Mouse (Mus musculus) MEL (cell line): ENCODE measurements at regions not wholly inside any gene's neighbourhood (a gene's known extent, or its start where the extent isn't known, plus 50 kb on each side); places are given as distances from the start of the nearest gene placed in this dataset.

Experiments used
- DNase-seq: peaks from one replicate; pipeline ENCODE4 v3.0.0; 2011; ENCODE audit warnings: low read depth, low spot score
- H3K27ac ChIP-seq: 2 replicates; pipeline ENCODE4 v1.5.1; 2012; ENCODE audit warnings: low read depth, mild to moderate bottlenecking, control low read depth, low read length, moderate library complexity; ENCODE audit not compliant: control insufficient read depth
- H3K27me3 ChIP-seq, 2 experiments: fragments of 150-350 bp in 1 of 2; sonication (generic) in 1 of 2; 2 replicates each; pipeline ENCODE4 v1.6.1; 2012; ENCODE audit warnings: low read length in 2 of 2, mild to moderate bottlenecking in 2 of 2, improper control_type of control experiment in 1 of 2, moderate library complexity in 1 of 2; ENCODE audit not compliant: insufficient read depth in 2 of 2, control insufficient read depth in 1 of 2
- H3K36me3 ChIP-seq, 2 experiments: 2 replicates each; pipeline ENCODE4 v1.6.1; 2012 to 2014; ENCODE audit warnings: low read length in 2 of 2, improper control_type of control experiment in 1 of 2, inconsistent platforms in 1 of 2, mild to moderate bottlenecking in 1 of 2; ENCODE audit not compliant: insufficient read depth in 2 of 2, control insufficient read depth in 1 of 2
- H3K4me1 ChIP-seq, 2 experiments: fragments of 150-350 bp in 1 of 2; sonication (generic) in 1 of 2; 2 replicates each; pipeline ENCODE4 v1.6.1; 2012; ENCODE audit warnings: low read length in 2 of 2, improper control_type of control experiment in 1 of 2, mild to moderate bottlenecking in 1 of 2; ENCODE audit not compliant: insufficient read depth in 2 of 2, control insufficient read depth in 1 of 2
- H3K4me3 ChIP-seq, 2 experiments: fragments of 150-350 bp in 1 of 2; sonication (generic) in 1 of 2; 2 replicates each; pipeline ENCODE4 v1.5.1; 2012; ENCODE audit warnings: low read depth in 2 of 2, low read length in 2 of 2, mild to moderate bottlenecking in 2 of 2, moderate library complexity in 2 of 2, control low read depth in 1 of 2, improper control_type of control experiment in 1 of 2; ENCODE audit not compliant: control insufficient read depth in 1 of 2, insufficient read depth in 1 of 2
- H3K79me2 ChIP-seq: 2 replicates; pipeline ENCODE4 v1.6.1; 2012; ENCODE audit warnings: mild to moderate bottlenecking, low read length, moderate library complexity; ENCODE audit not compliant: control insufficient read depth, poor library complexity, insufficient read depth
- H3K9ac ChIP-seq: 2 replicates; pipeline ENCODE4 v1.6.1; 2012; ENCODE audit warnings: low read depth, mild to moderate bottlenecking, control low read depth, low read length, moderate library complexity; ENCODE audit not compliant: control insufficient read depth, poor library complexity, severe bottlenecking
- H3K9me3 ChIP-seq: fragments of 150-350 bp; sonication (generic); replicated peaks from 2 replicates; pipeline ENCODE4 v1.6.1; 2012; ENCODE audit warnings: mild to moderate bottlenecking, low read length, improper control_type of control experiment, moderate library complexity; ENCODE audit not compliant: insufficient read depth
- BHLHE40 ChIP-seq: IDR thresholded peaks from 2 replicates; pipeline ENCODE4 v1.6.1; 2012; ENCODE audit warnings: low read depth, mild to moderate bottlenecking, inconsistent platforms, low read length, improper control_type of control experiment, borderline replicate concordance
- CHD2 ChIP-seq: IDR thresholded peaks from 2 replicates; pipeline ENCODE4 v1.6.1; 2011; ENCODE audit warnings: low read length, improper control_type of control experiment
- E2F4 ChIP-seq: IDR thresholded peaks from 2 replicates; pipeline ENCODE4 v1.6.1; 2011; ENCODE audit warnings: low read depth, low read length, improper control_type of control experiment, borderline replicate concordance
- ELF1 ChIP-seq: IDR thresholded peaks from 2 replicates; pipeline ENCODE4 v1.6.1; 2014; ENCODE audit warnings: low read depth, mild to moderate bottlenecking, inconsistent platforms, low read length, improper control_type of control experiment, moderate library complexity
- ETS1 ChIP-seq: IDR thresholded peaks from 2 replicates; pipeline ENCODE4 v1.6.1; 2012; ENCODE audit warnings: low read depth, mild to moderate bottlenecking, inconsistent platforms, low read length, improper control_type of control experiment, moderate library complexity
- GABPA ChIP-seq: IDR thresholded peaks from 2 replicates; pipeline ENCODE4 v1.6.1; 2012; ENCODE audit warnings: low read depth, mild to moderate bottlenecking, inconsistent platforms, low read length, improper control_type of control experiment, moderate library complexity
- HCFC1 ChIP-seq: IDR thresholded peaks from 2 replicates; pipeline ENCODE4 v1.6.1; 2012; ENCODE audit warnings: low read depth, mild to moderate bottlenecking, inconsistent platforms, low read length, improper control_type of control experiment, moderate library complexity
- MAX ChIP-seq: IDR thresholded peaks from 2 replicates; pipeline ENCODE4 v1.6.1; 2011; ENCODE audit warnings: low read length, improper control_type of control experiment
- MEF2A ChIP-seq: IDR thresholded peaks from 2 replicates; pipeline ENCODE4 v1.6.1; 2014; ENCODE audit warnings: low read depth, mild to moderate bottlenecking, inconsistent platforms, low read length, improper control_type of control experiment; ENCODE audit not compliant: poor library complexity, insufficient replicate concordance, severe bottlenecking; ENCODE audit errors: extremely low read depth
- MXI1 ChIP-seq: IDR thresholded peaks from 2 replicates; pipeline ENCODE4 v1.6.1; 2011; ENCODE audit warnings: mild to moderate bottlenecking, low read depth, low read length, improper control_type of control experiment
- MYB ChIP-seq: IDR thresholded peaks from 2 replicates; pipeline ENCODE4 v1.6.1; 2011; ENCODE audit warnings: mild to moderate bottlenecking, low read depth, low read length, improper control_type of control experiment
- MYC ChIP-seq: IDR thresholded peaks from 2 replicates; pipeline ENCODE4 v1.6.1; 2011; ENCODE audit warnings: low read depth, mild to moderate bottlenecking, low read length, improper control_type of control experiment, moderate library complexity
- NELFE ChIP-seq: IDR thresholded peaks from 2 replicates; pipeline ENCODE4 v1.6.1; 2011; ENCODE audit warnings: low read depth, low read length, improper control_type of control experiment
- NRF1 ChIP-seq: IDR thresholded peaks from 2 replicates; pipeline ENCODE4 v1.6.1; 2014; ENCODE audit warnings: low read depth, mild to moderate bottlenecking, inconsistent platforms, low read length, improper control_type of control experiment, moderate library complexity; ENCODE audit not compliant: poor library complexity, insufficient read depth, severe bottlenecking
- POLR2A ChIP-seq, 2 experiments: IDR thresholded peaks; 2 replicates each; pipeline ENCODE4 v1.6.1; 2011 to 2012; ENCODE audit warnings: low read length in 2 of 2, mild to moderate bottlenecking in 2 of 2, control low read depth in 1 of 2, improper control_type of control experiment in 1 of 2, low read depth in 1 of 2, moderate library complexity in 1 of 2; ENCODE audit not compliant: control insufficient read depth in 1 of 2, insufficient read depth in 1 of 2, poor library complexity in 1 of 2
- RAD21 ChIP-seq: IDR thresholded peaks from 2 replicates; pipeline ENCODE4 v1.6.1; 2011; ENCODE audit warnings: mild to moderate bottlenecking, low read depth, low read length, improper control_type of control experiment
- TCF12 ChIP-seq: IDR thresholded peaks from 2 replicates; pipeline ENCODE4 v1.6.1; 2014; ENCODE audit warnings: low read depth, mild to moderate bottlenecking, inconsistent platforms, low read length, improper control_type of control experiment, moderate library complexity
- UBTF ChIP-seq: IDR thresholded peaks from 2 replicates; pipeline ENCODE4 v1.6.1; 2012; ENCODE audit warnings: low read depth, mild to moderate bottlenecking, inconsistent platforms, low read length, improper control_type of control experiment, moderate library complexity, borderline replicate concordance; ENCODE audit not compliant: insufficient read depth
- USF1 ChIP-seq: IDR thresholded peaks from 2 replicates; pipeline ENCODE4 v1.6.1; 2014; ENCODE audit warnings: low read depth, mild to moderate bottlenecking, inconsistent platforms, low read length, improper control_type of control experiment, moderate library complexity
- ZMIZ1 ChIP-seq: IDR thresholded peaks from 2 replicates; pipeline ENCODE4 v1.6.1; 2012; ENCODE audit warnings: low read depth, mild to moderate bottlenecking, inconsistent platforms, low read length, improper control_type of control experiment, moderate library complexity
- ZNF384 ChIP-seq: IDR thresholded peaks from 2 replicates; pipeline ENCODE4 v1.6.1; 2012; ENCODE audit warnings: low read depth, mild to moderate bottlenecking, inconsistent platforms, low read length, improper control_type of control experiment

GRCm38 (mm10) chr7:71560296-71560936, 209.1 kb upstream of the Gm10295 start:
- Histone ChIP-seq H3K9ac (no peak overlapping the region), H3K79me2 (no peaks in the 10 kb centered on the region), H3K4me1 (no peaks in the 10 kb centered on the region), H3K27me3 (no peaks in the 10 kb centered on the region), H3K4me3 (no peak overlapping the region), H3K27ac (no peak overlapping the region), H3K9me3 (no peaks in the 10 kb centered on the region), H3K36me3 (no peaks in the 10 kb centered on the region)
- no peak for TF ChIP-seq HCFC1
- TF ChIP-seq ZNF384: no peak
- TF ChIP-seq ELF1: no peak
- no peak for TF ChIP-seq TCF12
- TF ChIP-seq UBTF: no peak
- no peak for TF ChIP-seq CHD2
- TF ChIP-seq MYC: no peak
- no peak for TF ChIP-seq RAD21
- no peak for TF ChIP-seq POLR2A (IDR thresholded peaks at IDR 0.05; ENCODE audit: control insufficient read depth in 1 of 2, insufficient read depth in 1 of 2, low read depth in 1 of 2, low read length in 2 of 2, poor library complexity in 1 of 2)
- TF ChIP-seq ETS1: no peak
- no peak for TF ChIP-seq E2F4
- no peak for TF ChIP-seq MXI1
- no peak for TF ChIP-seq NRF1
- TF ChIP-seq MEF2A: no peak
- no peak for TF ChIP-seq MAX
- TF ChIP-seq GABPA: no peak
- no peak for TF ChIP-seq ZMIZ1
- no peak for TF ChIP-seq USF1
- DNase-seq: no peak

GRCm38 (mm10) chr7:71556473-71556872, 205.2 kb upstream of the Gm10295 start:
- H3K27me3 ChIP-seq: no peaks in the 10 kb centered on the region; a peak in 1 of 4 replicates
- no peak overlapping the region for H3K27ac ChIP-seq
- TF ChIP-seq RAD21: no peak
- no peak for TF ChIP-seq ETS1
- TF ChIP-seq NELFE: no peak
- no peak for TF ChIP-seq MYB
- TF ChIP-seq BHLHE40: no peak
- H3K4me3 ChIP-seq: no peak overlapping the region
- no peak overlapping the region for H3K9ac ChIP-seq
- H3K9me3 ChIP-seq: no peaks in the 10 kb centered on the region
- H3K79me2 ChIP-seq: no peaks in the 10 kb centered on the region
- DNase-seq: no peak
- no peaks in the 10 kb centered on the region for H3K36me3 ChIP-seq
- H3K4me1 ChIP-seq: no peaks in the 10 kb centered on the region
